ENCODE assay signal across 9 mouse cellular contexts in the genomic region with DNA sequence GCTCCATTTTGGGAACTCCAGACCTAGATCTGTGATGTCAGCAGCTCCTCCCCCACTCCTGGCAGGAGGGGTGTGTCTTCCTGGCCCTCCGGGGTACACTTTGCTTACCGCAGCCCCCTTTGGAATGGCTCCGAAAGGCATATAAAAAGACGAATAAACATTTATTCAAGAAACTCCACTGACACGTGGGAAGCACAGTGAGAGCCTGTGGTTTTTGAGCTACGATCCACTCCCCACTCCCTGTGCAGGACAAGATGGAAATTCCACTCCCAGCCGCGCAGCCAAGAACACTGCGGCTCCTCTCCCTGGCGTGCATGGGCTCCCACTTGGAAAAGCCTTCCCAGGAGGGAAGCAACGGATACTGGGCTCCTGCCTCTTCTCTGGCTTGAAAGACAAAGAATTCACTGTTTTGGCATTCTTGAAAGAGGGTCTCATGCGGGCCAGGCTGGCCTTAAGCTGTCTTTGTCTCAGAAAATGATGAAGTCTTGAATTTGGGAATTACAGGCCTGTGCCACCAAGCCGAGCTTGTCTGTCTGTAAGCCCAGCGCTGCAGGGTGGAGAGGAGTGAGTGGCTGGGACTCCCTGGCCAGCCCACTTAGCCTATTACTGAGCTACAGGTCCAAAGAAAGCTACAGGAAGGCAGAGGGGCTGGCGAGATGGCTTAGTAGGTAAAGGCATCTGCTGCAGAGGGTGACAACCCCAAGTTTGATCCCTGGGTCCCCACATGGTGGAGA. TPM values are rescaled to one million over a fixed set of nuclear protein-coding genes. Genes with fewer than 3 reads are reported as not detected.
DNase-seq lines count a peak whose midpoint lies in the region; ATAC-seq lines count a peak whose summit lies in the region.
"Had no signal": no experiment of that assay in that cellular context is flagged by ENCODE, and none has a peak within 500 bp of the region (broad histone marks: within the 10 kb centered on the region; RNA-seq: fewer than 3 reads in every experiment).

No protein-coding gene starts in this region.

- WGBS in forebrain, embryonic 12.5 days: 8% methylated on average over 15 of the region's 15 CpGs
- 24% methylated on average over 15 of the region's 15 CpGs for WGBS in limb, embryonic 10.5 days
- WGBS in stomach, embryonic 16.5 days: 22% methylated on average over 15 of the region's 15 CpGs

- H3K4me2 ChIP-seq in forebrain, embryonic 12.5 days: peak overlapping the region; percentile 38
- H3K4me2 ChIP-seq in stomach, embryonic 16.5 days (ENCODE audit: low read depth, low read length): peak overlapping the region; percentile 41; the same call in 1 of the 2 replicates

- peak overlapping the region; percentile 85 for H3K27ac ChIP-seq in forebrain, embryonic 12.5 days
- peak overlapping the region; percentile 73 for H3K27ac ChIP-seq in limb, embryonic 10.5 days
- H3K27ac ChIP-seq in stomach, embryonic 16.5 days (ENCODE audit: low read length): peak overlapping the region; percentile 56

- peak; percentile 37; the same call in 1 of the 2 replicates for ATAC-seq in forebrain, embryonic 12.5 days (ENCODE audit: low FRiP score)
- no peak for ATAC-seq in stomach, embryonic 16.5 days (ENCODE audit: insufficient read depth, low FRiP score)
- no peak for ATAC-seq in erythroid progenitor cell, adult 5-6 weeks (replicated peaks; ENCODE audit: low FRiP score, poor library complexity, severe bottlenecking)

- peaks cover 15% of the 10 kb centered on the region for H3K27me3 ChIP-seq in forebrain, embryonic 12.5 days
- peaks cover 46% of the 10 kb centered on the region for H3K27me3 ChIP-seq in limb, embryonic 10.5 days (ENCODE audit: low read depth, poor library complexity, severe bottlenecking)
- peaks cover 4% of the 10 kb centered on the region; the same call in 1 of the 2 replicates for H3K27me3 ChIP-seq in stomach, embryonic 16.5 days (ENCODE audit: control insufficient read depth, insufficient read depth, low read length)

- H3K4me3 ChIP-seq in forebrain, embryonic 12.5 days (replicated peaks): peak overlapping the region; percentile 4; the same call in 1 of the 2 replicates
- H3K4me3 ChIP-seq in limb, embryonic 10.5 days: peak overlapping the region; percentile 28
- H3K4me3 ChIP-seq in stomach, embryonic 16.5 days (replicated peaks; ENCODE audit: low read length): peak overlapping the region; percentile 3; the same call in 1 of the 2 replicates
- H3K4me3 ChIP-seq: megakaryocyte, embryonic 14.5 days had no signal

- H3K4me1 ChIP-seq in forebrain, embryonic 12.5 days: peaks cover 35% of the 10 kb centered on the region
- H3K4me1 ChIP-seq in limb, embryonic 10.5 days: peaks cover 32% of the 10 kb centered on the region
- H3K4me1 ChIP-seq in stomach, embryonic 16.5 days (ENCODE audit: control insufficient read depth, insufficient read depth, low read length): peaks cover 6% of the 10 kb centered on the region; the same call in 1 of the 2 replicates

- 0 out of 2 replicates have a peak overlapping the region, but pooled peaks have one; percentile 25 for H3K9ac ChIP-seq in forebrain, embryonic 12.5 days
- H3K9ac ChIP-seq in stomach, embryonic 16.5 days (ENCODE audit: low read length): no peak overlapping the region; the same call in 1 of the 2 replicates

- DNase-seq in right cerebral cortex, postnatal 10 days (ENCODE audit: low spot score in 2 of 2): peak; percentile 45 to 52
- no peak for DNase-seq in right cerebral cortex, postnatal 36 days (ENCODE audit: low spot score in 2 of 2)
- DNase-seq in limb, embryonic 10.5 days (ENCODE audit: low spot score): peak; percentile 40
- DNase-seq in layer of hippocampus, adult 18-20 months (ENCODE audit: low spot score in 2 of 2): no peak
- no peak for DNase-seq in kidney, adult 9 months

- no peaks in the 10 kb centered on the region for H3K36me3 ChIP-seq in forebrain, embryonic 12.5 days (replicated peaks)
- H3K36me3 ChIP-seq in limb, embryonic 10.5 days: no peaks in the 10 kb centered on the region
- H3K36me3 ChIP-seq in stomach, embryonic 16.5 days (ENCODE audit: control insufficient read depth, insufficient read depth, low read length): no peaks in the 10 kb centered on the region

- H3K9me3 ChIP-seq in forebrain, embryonic 12.5 days: no peaks in the 10 kb centered on the region
- no peaks in the 10 kb centered on the region for H3K9me3 ChIP-seq in limb, embryonic 10.5 days (replicated peaks)
- no peaks in the 10 kb centered on the region for H3K9me3 ChIP-seq in stomach, embryonic 16.5 days (replicated peaks; ENCODE audit: control insufficient read depth, low read length)
- H3K9me3 ChIP-seq: megakaryocyte, embryonic 14.5 days had no signal

RNA-seq across cellular contexts. Expression of gene Fzd9, which starts 23.8 kb away (rescaled TPM):
- 23.1 and 27.7 TPM in 2 replicates for polyA plus RNA-seq in forebrain, embryonic 12.5 days (2016; fragmentation: Nextera tagmentation; extraction: Ambion mirVana)
- 0.25 and 1.7 TPM in 2 replicates for polyA plus RNA-seq in limb, embryonic 10.5 days (2016; fragmentation: Nextera tagmentation; extraction: Ambion mirVana)
- 0.47 and 1.5 TPM in 2 replicates for polyA plus RNA-seq in stomach, embryonic 16.5 days (2015; fragmentation: Nextera tagmentation; extraction: Ambion mirVana)
- 1 to 10 TPM; 5.6 to 5.8 TPM for total RNA-seq in layer of hippocampus, adult 18-20 months (2021)
- total RNA-seq in erythroid progenitor cell, adult 5-6 weeks (2015; ENCODE audit: low replicate concordance): not detected in 2 replicates
- total RNA-seq in erythroid progenitor cell, adult 5-6 weeks (2017; ENCODE audit: low replicate concordance): not detected in 2 replicates

Comparison
In these comparisons a context has a peak if more than half of its experiments do, and no peak if none do; other contexts are left out.
1. DNase-seq: peak in right cerebral cortex, postnatal 10 days (2 of 2) and limb, embryonic 10.5 days (single experiment); none in right cerebral cortex, postnatal 36 days (0 of 2), layer of hippocampus, adult 18-20 months (0 of 2) and kidney, adult 9 months (single experiment).
2. Peak in every context shown above with its lines, with median percentiles within 50 percentile points of each other: H3K27ac ChIP-seq and H3K4me3 ChIP-seq.